Mouse (Mus musculus) small intestine, adult 2 months (tissue): ENCODE results near the gene Ghrh.

Experiments
- CTCF ChIP-seq: fragments of 200-500 bp; IDR thresholded peaks from 2 replicates; pipeline ENCODE4 v1.5.1; 2012; ENCODE audit warnings: low read depth, mild to moderate bottlenecking, control low read depth, inconsistent platforms, low read length, moderate library complexity, mixed read lengths; ENCODE audit not compliant: insufficient replicate concordance, insufficient read length; ENCODE audit errors: extremely low read depth
- POLR2A ChIP-seq: fragments of 200-500 bp; IDR thresholded peaks from 2 replicates; pipeline ENCODE4 v1.6.1; 2012; ENCODE audit warnings: low read depth, mild to moderate bottlenecking, control low read depth, inconsistent platforms, low read length, moderate library complexity

DNA sequence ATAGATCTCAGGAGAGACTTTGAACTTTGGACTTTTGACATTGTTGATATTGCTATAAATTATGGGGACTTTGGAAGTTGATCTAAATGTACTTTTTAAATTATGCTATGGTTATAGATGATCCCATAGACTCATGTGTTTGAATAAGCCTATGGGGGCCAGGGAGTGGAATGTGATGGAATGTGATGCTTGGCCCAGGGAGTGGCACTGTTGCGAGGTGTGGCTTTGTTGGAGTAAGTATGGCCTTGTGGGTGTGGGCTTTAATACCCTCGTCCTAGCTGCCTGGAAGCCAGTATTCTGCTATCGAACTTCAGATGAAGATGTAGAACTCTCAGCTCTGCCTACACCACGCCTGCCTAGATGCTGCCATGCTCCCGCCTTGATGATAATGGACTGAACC, 12.7 kb upstream of the Ghrh start:
- TF ChIP-seq CTCF (no peak), POLR2A (no peak)
